Mouse (Mus musculus) mature B cell (primary cell): ENCODE measurements around the gene Peak1.

Source experiments
- in situ Hi-C: fragments of 300-500 bp; cut with MboI; formaldehyde crosslinking; loops from 2 replicates; pipeline ENCODE4 v1.14.3; 2019

The Peak1 gene

DNA sequence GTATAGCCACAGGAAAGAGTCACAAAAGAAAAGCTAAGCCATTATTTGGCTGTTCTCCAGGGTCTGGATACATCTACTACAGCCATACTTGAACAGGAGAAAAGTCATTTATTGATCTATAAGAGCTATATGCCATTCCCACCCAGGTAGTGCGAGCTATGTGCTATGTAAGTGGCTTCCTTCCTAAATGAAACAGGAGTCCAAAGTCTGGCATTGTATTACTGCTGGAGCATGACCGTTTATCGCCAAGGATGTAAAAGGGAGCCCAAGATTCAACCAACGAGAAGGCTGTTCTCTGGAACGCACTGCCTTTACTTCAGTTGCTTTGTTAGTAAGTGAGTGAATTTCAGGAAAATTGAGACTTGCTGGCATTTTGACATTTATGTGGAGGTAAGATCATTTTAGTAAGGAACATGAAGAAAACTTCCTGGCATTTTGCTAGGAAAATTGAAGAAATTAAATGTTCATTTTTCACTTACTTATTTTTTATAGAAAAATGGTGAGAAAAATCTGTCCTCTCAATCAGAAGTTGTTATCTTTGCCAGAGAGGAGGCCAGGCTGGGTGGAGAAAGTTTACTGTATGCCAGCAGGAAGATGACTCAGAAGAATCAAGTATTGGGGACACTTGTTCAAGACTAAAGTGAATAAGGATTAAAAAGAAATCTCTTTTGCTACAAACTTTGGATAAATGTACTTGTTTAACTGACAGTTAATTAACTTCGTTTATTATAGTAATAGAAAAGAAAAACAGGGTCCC lies 162.0 kb downstream of the Peak1 start:
- in situ Hi-C loops: no loop called here

DNA sequence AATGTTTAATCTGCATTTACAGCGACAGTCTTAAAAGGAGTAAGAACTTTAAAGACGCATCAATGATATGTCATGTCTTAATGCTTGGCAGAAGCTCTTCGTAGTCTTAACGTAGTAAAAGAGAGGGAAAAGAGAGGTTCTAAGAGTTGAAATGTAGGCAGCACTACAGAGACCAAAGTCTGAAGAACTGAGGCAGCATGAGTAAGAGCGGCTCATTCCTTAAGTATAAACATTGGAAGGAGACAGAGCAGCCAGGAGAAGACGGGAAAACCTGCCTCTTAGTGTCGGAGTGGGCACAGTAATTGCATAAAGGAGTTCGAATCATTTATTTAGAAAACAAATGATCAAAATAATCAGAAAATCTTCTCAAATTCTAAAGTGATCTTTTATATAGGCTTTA lies 173.5 kb downstream of the Peak1 start:
- in situ Hi-C loops: no loop called here

DNA sequence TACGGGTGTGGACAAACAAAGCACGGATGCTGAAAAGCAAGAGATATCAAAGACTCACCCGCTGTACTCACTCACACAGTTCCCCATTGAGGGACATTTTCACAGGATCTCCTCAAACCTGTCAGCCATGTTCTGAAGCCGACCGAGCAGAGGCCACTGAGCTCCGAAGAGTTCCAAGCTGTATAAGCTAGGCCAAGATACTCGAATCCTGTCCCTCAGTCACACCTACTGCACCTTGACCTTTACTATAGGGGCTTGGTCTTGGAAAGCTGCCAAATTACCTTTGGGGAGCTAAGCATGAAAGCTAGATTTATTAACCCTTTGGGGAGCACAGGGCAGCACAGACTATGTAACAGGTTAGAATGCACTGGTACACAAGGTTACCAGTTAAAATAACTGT lies 174.0 kb downstream of the Peak1 start:
- in situ Hi-C loops: no loop called here

DNA sequence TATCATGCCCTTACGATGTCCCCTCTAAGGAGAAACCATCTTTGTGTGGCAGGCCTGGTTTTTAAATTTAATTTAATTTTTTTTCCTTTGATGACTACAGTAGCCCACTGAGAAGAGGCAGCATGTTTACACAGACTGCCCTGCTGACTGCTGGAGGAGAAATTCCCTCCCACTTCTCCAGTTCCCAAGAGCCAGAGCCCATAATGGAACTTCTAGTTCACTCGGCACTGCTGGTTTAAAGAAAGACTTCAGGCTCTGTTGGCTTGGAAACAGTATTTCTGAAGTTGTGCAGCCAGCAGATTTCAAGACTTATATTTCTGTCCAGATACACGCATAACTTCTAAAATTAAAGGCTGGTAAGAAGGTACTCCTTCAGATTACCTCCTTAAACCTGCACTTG lies 175.2 kb downstream of the Peak1 start:
- in situ Hi-C loops: no loop called here

DNA sequence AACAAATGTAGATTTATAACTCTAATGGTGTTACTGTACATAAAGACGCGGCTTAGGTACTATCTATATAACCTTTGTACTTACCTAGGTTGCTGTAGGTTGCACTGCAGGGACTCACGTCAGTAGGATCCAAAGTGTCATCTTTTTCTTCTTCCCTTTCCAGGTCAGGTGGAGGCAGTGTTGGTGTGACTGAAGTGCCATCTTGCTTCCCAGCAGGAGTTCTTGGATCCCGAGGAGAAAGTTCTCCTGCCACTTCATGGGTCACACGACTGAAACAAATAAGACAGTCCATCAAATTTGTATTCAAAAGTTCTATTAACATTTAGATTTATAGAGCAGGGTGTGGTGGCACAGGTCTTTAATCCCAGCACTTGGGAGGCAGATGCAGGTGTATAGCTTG lies 176.8 kb downstream of the Peak1 start:
- in situ Hi-C loops: no loop called here

DNA sequence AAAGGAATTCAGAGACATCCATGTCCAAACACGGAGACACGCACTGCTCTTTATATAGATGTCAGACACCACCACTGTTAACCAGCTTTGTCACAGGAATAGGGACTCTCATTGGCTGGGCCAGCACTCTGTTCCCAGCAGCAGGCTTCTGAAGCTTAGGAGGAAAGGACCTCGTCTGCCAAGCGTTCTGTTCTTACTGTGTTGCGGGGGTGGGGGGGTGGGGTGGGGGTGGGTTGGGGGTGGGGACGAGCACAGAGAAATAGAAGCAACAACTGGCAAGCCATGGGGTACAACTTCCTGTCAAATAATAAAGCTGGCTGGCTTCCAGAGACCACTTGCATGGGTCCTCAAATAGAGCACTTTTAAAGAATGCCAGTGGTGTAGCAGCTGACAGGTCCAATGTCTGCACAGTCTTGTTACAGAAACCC lies 182.0 kb downstream of the Peak1 start:
- in situ Hi-C loops: no loop called here

DNA sequence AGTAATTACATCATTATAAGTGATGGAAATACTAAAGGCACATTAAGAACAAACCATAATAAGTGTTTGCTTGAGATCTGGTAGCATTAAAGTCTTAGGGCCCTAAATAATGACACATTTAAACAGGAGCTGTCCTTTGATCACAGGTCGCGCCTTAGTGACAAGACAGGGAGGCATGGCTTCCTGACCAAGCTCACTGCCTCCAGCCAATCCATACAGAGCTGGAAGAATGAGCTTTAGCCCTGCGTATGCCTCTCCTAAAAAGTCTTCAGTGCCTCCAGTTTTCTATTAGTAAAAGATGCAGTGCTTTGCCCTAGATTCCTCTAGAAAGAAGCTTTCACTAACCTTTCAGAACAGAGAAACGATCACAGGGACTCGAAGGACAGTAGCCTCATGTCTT lies 182.6 kb downstream of the Peak1 start:
- in situ Hi-C loops: no loop called here

DNA sequence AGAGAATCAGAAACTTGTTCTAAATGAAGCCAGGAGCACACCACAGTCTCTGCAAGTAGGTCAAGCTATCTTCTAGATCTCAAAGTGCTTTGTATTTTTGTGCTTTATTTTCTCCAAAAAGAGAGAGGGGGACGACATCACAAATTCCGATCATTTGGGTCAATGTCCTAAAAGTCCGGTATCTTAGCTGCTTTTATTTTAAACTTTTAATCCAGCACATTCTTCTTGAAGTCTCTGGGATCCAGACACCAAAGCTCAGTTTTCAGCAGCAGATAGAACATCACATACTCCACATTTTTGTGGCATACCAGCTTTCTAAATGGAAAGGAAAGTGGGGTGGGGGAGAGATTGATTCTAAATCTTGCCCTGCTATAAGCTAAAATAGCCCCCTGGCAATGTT lies 183.3 kb downstream of the Peak1 start:
- in situ Hi-C loops: no loop called here

DNA sequence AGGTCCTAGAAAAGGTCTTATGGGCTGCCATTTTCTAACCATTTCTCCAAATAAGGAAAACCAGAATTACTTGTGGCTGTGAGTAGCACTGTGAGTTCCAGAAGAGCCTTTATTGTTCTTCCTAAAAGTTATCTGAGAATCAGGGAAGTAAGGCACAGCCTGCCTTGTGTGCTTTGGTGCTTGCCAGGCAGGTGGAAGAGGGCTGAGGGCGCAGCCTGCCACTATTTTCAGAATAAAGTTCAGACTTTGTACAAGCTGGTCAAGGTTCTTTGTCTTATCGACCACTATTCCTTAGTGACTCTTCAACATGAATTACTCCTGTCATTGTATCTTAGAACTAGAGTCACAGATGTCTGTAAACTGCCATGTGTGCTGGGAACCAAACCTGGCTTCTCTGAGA lies 184.6 kb downstream of the Peak1 start:
- in situ Hi-C loops: no loop called here

DNA sequence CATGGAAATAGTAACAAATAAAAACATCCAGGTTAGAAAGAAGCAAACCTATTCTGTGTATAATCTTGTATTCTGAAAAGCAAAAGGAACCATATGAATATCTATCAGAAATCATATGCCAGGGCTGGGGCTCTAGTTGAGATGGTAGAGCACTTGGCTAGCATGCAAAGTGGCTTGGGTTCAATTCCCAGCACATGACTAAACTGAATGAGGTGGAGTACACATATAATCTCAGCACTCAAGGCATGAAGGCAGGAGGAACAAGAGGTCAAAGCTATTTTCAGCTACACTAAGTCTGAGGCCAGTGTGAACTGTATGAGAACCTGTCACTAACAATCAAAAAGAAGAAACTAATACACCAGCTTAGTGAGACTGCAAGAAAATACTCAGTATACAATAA lies 187.0 kb downstream of the Peak1 start:
- in situ Hi-C loops: no loop called here

DNA sequence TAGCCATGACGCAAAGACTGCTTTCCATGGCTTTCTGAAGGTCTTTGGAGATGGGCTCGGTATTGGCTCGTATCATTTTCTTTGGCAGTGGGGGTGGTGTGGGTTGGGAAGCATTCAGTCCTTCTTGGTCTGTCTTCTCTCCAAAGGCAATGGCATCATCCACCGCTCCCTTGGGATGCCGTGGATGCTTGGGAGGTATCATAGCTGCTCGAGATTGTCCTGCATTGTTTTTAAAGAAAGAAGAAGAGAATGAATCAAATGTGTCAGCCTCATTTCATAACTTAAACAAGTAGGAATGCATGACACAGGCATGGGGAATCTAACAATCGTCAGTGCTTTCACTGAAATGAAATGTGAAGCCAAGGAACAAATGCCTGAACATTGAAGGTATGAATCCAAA lies 190.2 kb downstream of the Peak1 start:
- in situ Hi-C loops: no loop called here

DNA sequence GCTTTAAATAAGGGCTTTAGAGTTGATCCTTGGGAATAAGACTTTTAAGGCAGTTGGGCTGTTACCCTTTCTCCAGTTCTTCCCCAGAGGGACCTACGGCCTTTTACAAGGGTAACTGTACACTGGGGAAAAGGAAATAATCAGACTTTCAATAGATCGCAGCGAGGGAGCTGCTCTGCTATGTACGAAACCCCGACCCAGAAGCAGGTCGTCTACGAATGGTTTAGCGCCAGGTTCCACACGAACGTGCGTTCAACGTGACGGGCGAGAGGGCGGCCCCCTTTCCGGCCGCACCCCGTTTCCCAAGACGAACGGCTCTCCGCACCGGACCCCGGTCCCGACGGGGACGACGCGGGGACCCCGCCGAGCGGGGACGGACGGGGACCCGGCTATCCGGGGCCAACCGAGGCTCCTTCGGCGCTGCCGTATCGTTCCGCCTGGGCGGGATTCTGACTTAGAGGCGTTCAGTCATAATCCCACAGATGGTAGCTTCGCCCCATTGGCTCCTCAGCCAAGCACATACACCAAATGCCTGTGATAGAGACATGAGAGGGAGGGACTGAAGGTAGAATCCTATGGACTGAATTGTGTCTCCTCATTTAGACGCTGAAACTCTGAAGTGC lies 194.3 kb downstream of the Peak1 start:
- in situ Hi-C loops: loop anchor here (25.0 kb wide), 1 partner anchor 289 kb away; no protein-coding TSS in a partner anchor

DNA sequence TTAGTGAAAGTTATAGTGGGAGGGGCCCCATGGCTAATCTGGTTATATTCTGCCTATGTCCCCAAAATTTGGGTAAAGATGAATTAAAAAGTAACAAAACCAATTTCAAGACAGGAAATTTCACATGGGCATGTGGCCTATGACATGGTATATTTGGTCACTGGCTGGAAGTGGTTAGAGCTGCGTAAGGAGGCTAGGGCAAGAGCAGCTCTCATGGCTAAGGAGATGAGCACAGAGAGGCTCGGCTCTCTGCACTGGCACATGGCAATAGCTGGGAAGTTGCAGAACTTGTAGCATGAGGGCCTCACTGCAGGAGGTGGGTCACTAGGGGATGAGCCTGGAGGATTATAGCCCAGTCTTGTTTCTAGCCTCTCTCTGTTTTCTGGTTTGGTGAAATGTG lies 199.0 kb downstream of the Peak1 start:
- in situ Hi-C loops: loop anchor here (25.0 kb wide), 1 partner anchor 293 kb away; no protein-coding TSS in a partner anchor

DNA sequence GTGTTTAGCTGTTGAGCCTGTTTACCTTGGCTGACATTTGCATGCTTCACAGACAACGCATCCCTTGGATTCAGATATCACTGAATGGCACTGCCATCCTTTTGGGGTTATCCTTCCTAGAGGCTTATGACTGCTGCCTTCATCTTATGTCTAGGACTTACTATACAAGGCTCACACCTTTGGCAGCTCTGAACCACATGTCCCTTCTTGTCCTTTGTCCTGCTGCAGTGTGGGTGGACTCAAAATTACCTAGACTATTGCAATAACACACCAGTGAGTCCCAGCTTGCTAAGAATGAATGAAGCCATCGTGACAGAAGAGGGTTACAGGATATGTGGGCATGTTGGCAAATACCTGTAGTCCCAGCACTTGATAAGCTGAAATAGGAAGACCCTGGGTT lies 199.8 kb downstream of the Peak1 start:
- in situ Hi-C loops: loop anchor here (25.0 kb wide), 1 partner anchor 294 kb away; no protein-coding TSS in a partner anchor

DNA sequence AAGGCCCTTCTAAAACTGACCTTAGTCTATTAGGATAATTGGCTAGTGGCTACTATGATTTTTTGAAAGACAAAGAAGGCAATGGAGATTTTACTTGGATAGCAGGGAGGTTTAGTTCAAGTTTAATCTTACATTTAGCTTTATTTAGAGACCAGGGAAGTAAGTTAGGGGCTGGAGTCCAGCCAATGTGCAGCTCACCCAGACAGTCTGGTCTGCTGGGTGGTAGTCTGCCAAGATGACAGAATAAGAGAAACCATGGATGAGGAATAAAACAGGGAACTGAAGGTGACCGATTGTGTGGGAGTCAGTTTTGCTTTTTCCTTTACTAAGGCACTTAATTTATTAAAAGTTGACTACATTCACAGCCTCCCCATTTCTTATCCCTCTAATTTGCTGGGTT lies 200.5 kb downstream of the Peak1 start:
- in situ Hi-C loops: loop anchor here (25.0 kb wide), 1 partner anchor 295 kb away; no protein-coding TSS in a partner anchor

DNA sequence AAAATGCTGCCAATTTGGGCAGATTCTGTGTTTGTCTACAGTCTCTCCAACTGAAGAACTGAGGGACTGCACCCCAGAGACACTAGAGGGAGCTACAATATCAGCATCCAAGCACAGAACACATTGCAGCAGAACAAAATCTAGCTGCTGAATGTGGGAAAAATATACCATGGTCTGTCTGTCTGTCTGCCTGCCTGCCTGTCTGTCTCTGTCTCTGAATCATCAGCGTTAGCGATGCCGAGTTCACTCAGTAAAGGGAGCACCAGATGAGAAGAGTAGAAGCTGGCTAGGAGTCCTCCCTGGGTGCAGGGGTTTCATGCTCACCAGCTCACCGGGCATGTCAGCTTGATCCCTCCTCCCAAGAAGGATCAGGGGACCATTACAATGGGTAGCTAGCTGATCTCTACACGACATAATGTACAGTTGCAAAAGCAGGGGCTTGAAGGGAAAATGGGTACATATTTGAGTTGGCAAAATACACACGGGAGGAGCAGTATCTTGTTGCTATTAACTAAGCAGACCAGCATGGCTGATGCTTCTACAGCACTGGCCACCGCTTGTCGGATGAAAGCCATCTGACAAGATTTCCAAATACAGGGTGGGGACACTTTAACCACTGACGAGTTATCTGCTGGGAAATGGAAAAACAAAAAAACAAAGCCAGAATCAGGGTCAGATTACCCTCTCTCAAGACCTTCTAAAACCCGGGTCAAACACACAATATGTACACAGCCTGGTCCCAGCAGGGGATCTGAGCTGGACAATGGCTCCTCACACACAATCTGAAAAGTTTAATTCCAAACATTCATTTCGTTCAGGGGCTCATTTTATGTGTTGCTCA lies 204.2 kb downstream of the Peak1 start:
- in situ Hi-C loops: loop anchor here (25.0 kb wide), 1 partner anchor 299 kb away; no protein-coding TSS in a partner anchor

DNA sequence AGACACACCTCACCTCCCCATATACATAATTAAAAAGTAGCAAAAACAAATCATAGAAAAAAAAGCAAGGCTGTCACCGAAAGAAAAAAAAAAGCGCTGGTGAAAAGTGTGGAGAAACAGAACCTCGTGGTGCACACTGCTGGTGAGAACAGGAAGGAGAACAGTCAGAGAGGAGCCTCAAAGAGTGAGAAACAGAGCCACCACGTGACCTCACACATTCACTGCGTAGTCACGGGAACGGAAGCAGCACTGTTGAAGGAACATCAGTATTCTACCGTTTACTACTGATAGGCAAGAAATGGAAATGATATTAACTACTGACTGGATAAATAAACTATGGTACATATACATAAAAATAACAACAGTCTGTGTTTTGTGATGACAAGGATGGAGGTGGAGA lies 209.1 kb downstream of the Peak1 start:
- in situ Hi-C loops: loop anchor here (25.0 kb wide), 1 partner anchor 303 kb away; no protein-coding TSS in a partner anchor

DNA sequence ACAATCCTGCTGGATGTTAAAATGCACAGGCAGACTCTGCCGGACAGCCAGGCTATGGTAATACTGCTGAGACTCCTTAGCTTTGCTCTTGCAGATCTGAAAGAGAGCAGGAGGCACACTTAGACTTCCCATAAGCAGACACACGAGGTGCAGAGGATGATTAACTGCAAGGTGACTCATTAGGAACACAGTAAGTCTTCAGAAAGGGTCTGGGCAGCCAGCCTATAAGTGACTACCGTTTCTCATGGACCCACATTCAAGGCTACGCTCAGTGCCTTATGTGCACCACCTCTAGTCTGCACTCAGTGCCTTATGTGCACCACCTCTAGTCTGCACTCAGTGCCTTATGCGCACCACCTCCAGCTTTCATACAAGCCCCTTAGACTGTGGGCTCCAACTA lies 210.4 kb downstream of the Peak1 start:
- in situ Hi-C loops: loop anchor here (25.0 kb wide), 1 partner anchor 305 kb away; no protein-coding TSS in a partner anchor

DNA sequence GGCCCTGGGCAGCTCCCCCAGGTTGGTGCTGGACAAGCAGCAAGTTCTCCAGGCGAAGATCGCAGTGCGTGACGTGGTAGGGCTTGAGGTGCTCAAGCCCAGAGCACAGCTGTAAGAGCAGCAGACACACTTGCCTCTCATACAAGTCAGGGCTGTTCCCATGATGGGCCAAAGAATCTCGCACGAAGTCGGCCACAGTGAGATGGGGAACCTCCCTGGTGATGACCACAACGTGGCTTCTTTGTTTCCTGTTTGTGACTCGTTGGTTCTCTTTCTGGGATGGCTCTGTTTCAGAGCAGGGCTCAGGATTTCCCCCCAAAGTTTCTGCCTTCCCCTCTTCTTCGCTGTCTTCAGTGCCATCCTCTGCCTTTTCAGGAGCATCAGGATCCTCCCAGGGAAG lies 210.8 kb downstream of the Peak1 start:
- in situ Hi-C loops: loop anchor here (25.0 kb wide), 1 partner anchor 305 kb away; no protein-coding TSS in a partner anchor

DNA sequence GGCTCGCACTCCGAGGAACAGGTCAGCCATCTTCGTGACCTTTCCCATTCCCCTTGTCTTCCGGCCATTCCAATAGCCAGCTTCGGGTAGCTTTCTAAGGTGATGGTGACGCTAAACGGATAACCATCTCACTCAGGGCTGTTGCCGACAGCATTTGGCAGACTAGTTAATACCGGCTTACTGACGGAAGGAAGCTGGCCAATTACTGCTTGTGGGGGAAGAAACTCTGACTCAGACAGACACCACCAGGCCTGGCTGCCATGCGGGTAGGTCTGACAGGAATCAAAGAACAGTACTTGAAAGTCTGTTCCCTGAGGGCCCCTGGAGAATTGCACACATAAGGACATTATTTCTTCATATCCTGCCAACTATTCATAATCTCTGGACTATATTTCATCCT lies 212.5 kb downstream of the Peak1 start:
- in situ Hi-C loops: loop anchor here (25.0 kb wide), 1 partner anchor 307 kb away; no protein-coding TSS in a partner anchor

DNA sequence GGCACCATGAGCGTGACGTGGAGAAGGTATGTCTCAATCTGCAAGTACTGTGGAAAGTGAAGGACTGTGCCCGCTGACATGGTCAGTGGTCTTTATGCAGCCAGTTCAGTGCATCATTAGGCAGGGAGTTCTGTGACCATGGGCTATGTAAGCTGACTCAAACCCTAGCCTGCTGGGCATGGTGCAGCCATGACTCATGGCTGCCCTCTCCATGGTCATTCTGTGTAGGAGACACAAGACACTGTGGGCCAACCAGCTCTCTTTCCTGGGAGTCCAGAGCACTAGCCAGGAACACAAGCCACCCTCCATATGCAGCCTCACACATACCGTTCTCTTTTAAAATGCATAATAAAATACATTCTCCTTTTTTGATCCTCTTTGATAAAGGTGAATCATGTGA lies 213.6 kb downstream of the Peak1 start:
- in situ Hi-C loops: loop anchor here (25.0 kb wide), 1 partner anchor 308 kb away; no protein-coding TSS in a partner anchor
